Mouse (Mus musculus) cerebellum, adult 2 months (tissue): Measurements from ENCODE around the gene Vps51.

Experiments
- CTCF ChIP-seq: fragments of 200-500 bp; IDR thresholded peaks from 2 replicates; pipeline ENCODE4 v1.5.1; 2011; ENCODE audit warnings: low read depth, mild to moderate bottlenecking, control low read depth, low read length, moderate library complexity, borderline replicate concordance; ENCODE audit not compliant: insufficient read depth
- POLR2A ChIP-seq: fragments of 200-500 bp; IDR thresholded peaks from 2 replicates; pipeline ENCODE4 v1.6.1; 2011; ENCODE audit warnings: low read length, control low read depth, borderline replicate concordance; ENCODE audit not compliant: insufficient read depth

DNA sequence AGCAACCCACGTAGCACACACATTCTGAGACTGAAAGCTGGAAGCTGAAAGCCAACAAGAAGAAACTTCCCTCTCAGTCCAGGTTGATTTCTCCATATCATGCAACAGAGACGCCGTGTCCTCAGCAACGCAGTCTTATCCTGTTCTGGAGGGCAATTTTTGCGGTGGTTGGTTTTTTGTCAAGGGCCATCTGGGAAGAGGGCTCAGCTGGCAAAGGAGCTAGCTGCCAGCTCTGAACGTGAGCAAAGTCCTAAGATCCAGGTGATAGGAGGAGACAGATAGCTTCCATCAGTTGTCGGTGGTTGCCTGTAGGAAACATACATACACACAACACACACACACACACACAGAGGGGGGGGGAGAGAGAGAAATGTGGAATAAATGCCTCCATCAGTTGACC is 38.7 kb downstream of the Vps51 start:
- TF ChIP-seq POLR2A (no peak), CTCF (no peak)
